Mouse (Mus musculus): Measurements from ENCODE around the gene Atg7. TPM values are rescaled to one million over a fixed set of nuclear protein-coding genes. Genes with fewer than 3 reads are reported as not detected.
A peak's percentile ranks its signal among the peaks of the same experiment; 100 is the strongest.

The Atg7 gene
- total RNA-seq, 2 experiments from 2014 or later, result 22.4 to 27.5 TPM

DNA sequence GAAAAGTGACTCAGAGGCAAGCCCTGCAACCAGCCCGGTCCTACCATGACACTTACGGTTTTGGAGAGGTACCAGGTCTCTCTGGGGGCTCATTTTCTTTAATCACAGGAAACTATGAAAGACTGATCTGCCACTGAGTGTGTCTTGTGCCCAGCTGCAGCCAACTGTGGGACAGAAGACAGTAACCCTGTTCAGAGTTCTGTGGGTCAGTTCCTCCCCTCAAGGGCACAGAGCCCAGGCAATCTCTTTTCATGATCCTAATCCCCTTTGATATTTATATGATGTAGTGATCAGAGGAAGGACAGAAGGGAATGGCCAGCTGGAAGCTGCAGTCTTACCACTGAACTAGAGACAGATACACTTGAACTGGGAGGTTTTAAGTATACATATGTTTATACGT lies 92.2 kb downstream of the Atg7 start:
- DNase-seq, result peak; percentile 59

DNA sequence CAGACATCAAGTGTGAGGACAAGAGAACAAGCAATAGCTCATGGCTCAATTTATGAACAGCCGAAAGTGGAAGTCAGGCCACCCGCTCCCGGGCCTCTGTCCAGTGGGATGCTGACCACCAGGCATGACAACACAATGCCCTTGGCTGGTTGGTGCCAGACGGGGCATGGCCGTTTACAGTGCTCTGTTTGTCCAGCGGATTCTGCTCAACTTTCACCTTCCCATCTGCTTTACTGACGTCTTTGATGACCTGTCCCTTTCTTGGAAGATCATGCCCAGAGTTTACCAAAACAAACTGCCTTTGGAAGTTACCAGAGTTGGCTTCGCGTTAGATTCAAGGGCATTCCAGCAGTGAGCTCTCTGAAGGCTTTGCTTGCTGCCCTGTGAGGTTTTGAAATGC lies 93.5 kb downstream of the Atg7 start:
- DNase-seq, result peak; percentile 67

DNA sequence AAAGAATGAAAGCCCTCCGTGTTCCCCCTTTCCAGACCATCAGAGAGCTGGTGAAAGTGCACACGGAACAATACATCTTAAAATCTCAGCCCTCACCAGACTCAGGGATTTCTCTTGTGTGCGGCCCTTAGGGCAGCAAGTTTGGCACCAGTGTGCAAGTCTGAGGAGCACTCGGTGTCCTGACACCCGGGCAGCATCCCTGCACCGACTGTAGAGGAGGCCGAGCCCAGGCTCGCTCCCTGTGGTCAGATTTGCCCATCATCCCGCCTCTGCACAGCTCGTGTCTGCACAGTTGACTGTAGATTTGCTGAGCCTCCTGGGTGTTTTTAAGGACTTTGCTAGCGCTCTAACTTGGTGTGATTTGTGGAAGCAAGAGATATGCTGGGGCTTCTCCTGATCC lies 94.3 kb downstream of the Atg7 start:
- no peak for DNase-seq

DNA sequence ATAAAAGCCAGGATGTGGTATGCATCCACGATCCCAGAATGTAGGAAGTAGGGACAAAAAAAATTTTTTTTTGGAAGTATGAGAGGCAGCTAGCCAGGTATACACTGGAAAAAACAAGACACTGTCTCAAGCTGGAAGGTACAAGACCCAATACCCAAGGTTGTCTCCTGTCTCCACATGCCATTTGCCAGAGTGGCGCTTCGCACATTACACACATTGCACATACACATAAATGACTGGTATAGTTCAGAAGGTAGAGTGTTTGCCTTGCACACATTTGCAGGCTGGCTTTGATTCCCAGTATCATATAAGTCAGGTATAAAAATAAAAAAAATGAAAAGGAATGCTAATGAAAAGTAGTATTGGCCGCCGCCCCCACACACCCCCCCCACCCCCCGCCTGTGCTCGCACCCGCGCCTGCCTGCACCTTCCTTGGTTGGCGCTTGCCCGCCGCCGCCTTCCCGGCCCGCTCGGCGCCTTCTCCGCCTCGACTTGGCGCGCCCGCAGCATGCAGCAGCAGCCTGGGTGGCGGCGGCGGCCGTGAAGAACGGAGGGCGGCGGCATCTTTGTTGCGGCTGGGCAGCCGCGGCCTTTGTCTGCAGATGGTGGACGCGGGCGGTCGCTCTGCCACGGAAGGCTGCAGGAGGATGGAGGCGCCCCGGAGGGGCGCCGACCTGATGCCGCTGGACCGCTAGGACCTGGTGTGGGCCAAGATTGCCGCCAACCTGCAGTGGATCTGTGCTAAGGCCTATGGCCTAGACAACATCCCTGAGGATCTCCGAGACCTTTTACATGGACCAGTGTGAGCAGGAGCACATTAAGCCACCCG lies 95.2 kb downstream of the Atg7 start:
- DNase-seq, result peak; percentile 55

DNA sequence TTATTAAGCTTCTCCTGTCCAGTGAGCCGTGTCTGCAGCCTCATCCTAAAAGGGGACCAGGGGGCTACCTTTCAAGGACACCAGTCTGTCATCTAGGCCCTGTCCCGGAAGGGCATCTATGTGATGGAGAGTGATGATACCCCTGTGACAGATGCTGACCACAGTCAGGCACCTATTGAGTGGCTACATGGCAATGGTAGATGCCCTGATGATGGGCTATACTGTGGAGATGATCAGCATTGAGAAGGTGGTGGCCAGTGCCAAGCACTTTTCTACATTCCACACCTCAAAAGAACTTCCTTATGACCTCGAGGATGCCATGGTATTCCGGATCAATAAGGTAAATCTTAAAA lies 95.8 kb downstream of the Atg7 start:
- no peak for DNase-seq

DNA sequence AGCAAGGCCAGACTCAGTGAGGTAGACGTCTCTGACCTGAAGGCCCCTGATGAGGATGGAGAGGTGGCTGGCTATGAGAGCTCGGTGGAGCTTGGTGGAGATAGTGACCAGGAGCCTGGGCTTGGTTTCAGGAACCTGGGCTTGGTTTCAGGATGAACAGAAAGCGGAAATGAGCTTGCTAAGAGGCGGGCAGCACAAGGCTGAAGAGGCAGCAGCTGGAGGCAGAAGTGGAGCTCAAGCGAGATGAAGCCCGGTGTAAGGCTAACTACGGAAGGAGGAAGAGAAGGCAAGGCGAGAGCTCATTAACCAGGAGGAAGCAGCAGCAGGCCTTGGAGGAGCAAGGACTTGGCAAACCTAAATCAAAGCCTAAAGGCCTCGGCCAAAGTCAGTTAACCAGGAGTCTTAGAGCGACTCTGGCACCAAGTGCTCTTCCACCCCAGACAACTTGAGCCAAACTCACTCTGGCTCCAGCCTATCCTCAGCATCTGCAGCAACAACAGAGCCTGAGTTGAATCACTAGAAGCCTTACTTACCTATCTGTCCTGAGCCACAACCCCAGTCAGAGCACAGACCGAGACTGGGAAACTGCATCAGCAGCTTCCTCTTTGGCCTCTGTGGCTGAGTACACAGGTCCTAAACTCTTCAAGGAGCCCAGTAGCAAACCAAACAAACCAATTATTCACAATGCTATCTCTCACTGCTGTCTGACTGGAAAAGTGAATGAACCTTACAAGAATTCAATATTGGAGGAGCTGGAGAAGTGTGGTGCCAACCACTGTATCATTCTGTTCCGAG lies 99.5 kb downstream of the Atg7 start:
- no peak for DNase-seq

DNA sequence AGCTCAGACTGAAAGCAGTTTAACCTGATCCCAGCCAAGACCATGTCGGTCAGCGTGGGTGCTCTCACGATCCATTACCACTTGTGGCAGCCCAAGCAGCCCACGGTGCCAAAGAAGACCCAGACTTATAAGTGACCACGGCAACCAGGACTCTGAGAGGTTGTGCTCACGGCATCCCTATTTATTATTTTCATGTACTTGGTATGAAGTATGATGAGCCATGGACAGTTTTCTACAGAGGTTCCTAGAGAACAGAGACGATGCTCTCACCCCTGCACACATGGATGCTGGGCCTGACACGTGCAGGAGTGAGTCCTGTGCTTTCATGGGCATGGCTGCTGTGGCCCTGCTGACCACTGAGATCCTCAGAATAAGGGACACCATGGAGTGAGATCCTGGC lies 100.2 kb downstream of the Atg7 start:
- DNase-seq, result no peak

DNA sequence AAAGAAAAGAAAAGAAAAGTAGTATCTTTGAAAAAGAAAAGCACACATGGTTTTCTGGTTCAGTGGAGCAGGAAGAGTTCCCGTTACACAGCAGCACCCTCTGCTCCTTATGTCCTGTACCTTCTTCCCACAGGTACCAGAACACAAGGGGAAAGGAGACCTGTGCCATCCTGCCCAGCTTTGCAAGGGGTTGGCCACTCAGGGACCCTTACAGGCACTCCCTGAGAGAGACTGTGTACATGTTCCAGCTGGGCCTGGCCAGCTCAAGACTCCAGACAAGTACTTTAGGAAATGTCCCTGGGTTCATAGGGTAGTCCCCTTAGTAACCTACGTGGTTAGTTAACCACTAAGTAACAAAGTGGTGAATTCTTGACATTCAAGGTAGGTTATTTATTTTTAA lies 100.9 kb downstream of the Atg7 start:
- DNase-seq, result no peak

DNA sequence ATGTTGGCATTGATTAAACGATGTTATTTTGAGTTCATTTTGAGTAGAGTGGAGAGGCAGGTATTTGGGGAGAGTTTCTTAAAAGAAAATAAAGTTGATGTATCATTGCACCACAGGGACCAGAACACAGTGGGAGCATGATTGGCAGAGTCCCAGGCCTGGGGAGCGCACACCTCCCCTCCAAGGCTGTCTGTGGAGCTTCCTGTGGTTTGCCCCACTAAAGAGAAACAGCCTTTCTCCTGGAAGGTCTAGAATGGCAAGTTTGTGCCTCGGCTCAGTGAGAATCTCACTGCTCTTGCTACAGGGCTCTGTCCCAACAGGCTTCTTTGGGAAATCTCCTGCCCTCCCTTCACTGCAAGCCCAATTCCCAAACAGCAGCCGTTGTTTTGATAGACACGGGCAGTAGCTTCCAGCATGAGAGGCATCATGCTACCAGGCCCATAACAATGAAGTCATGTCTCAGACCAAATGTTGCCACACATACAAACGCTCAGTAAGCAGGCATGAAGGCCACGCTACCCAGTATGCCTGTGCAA lies 103.6 kb downstream of the Atg7 start:
- DNase-seq, result no peak

DNA sequence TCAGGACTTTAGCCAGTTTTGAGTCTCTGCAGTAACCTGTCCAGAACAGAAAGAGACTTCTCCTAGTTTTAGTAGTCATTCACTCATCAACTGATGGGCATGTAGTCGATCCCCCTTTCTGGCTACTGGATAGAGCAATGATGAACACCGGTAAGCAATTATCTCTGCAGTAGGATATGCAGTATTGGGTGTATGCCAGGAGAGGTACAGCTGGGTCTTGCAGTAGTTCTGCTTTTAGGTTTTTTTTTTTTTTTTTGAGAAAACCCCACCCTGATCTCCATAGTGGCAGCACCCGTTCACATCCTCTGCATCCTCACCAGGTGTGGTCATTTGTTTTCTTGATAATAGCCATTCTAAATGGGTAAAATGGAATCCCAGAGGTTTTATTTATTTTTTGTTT lies 105.5 kb downstream of the Atg7 start:
- DNase-seq, result no peak

DNA sequence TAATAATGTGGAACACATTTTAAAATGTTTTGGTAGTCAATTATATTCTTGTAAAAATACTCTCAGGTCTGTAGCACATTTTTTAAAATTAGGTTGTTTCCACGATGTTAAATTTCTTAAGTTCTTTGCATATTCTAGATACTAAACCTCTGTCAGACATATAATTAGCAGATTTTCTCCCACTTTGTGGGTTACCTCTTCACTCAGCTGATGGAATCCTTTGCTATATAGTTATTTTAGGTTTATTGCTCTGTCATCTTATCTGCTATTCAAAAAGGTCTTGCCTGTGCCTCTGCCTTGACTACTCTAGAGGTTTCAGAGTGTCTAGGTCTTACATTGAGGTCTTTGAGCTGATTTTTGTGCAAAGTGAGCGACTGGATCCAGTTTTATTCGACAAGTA lies 106.0 kb downstream of the Atg7 start:
- DNase-seq, result no peak

DNA sequence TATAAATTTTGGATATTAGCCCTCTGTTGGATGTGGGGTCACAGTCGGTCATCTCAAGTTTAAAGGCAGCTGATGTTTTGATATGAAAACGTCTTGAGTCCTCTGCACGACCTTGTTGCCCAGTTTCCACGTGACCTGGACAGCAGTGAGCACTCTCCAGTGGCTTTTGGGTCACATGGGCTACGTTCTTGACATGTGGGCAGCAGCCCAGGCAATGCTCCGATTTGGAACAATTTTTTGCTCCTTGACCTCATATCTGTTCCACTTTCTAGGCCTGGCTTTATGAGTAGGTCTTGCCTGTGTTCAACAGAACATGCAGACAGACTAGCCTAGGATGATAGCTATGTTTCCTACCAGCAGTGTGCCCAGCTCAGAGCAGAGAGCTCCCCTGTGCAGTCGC lies 115.9 kb downstream of the Atg7 start:
- peak; percentile 64 for DNase-seq

DNA sequence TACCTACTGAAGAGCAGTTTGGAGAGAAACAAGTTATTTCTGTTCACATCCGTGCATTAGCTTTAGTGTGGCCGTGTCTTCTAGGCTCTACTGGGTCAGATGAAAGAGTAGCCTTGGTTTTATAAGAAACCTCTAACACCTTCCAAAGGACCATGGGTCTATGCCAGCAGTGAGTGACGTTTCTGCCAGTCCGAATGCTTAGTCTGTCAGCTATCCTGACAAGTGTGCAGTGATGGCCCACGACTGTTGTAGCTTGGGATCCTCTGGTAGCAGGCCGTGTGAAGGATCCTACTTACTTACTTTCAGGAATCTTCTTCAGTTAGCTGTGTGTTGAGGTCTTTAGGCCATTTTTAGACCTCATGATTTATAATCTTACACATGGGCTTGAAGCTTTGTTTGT lies 123.4 kb downstream of the Atg7 start:
- DNase-seq, result peak; percentile 40

DNA sequence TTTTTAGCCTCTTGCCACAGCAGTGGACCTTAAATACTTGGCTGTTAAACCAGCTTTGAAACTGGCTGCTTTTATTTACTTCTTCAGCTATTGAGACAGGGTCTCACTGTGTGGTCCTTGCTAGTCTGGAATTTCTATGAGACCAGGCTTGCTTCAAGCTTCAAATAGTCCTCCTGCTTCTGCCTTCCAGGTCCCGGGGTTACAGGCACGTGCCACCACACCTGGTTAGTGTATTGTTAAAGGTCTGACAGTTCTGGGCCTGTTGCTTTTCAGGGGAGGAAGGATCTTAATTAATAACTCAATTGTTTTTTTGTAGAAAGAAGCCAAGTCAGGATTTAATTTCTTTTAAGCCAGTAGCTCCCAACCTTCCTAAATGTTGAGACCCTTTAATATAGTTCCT lies 124.8 kb downstream of the Atg7 start:
- no peak for DNase-seq

DNA sequence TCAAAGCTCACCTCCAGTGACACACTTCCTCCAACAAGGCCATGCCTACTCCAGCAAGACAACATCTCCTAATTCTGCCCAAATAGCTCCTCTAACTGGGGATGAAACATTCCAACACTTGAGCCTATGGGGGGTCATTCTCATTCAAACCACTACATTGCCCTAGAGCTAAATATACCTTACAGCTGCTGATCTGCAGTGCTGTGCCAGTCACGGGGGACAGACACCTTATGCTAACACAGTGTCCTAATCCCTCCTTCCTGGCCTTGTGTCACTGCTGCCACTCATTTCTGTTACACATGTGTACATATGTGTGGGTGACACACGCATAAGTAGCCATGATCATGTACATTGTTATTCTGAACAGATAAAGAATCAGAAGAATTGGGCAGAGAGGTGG lies 127.4 kb downstream of the Atg7 start:
- DNase-seq, result no peak

DNA sequence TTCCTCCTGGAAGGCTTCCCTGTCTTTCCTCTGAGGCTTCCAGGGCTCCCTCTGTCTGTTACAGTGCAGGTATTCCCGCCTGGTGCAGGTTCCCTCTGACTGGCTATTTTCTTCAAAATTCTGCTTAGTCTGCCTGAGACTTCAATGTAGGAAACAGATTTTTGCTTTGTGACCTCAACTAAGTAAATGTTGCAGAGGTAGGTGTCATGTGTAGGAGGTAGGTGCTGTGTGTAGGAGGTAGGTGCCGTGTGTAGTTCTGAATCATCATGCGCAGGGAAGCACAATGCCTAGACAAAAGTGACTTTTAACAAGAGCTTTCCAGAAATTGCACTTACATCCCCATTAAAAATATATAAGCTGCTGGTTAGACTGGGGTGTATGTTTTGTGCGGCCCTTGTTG lies 128.6 kb downstream of the Atg7 start:
- no peak for DNase-seq

DNA sequence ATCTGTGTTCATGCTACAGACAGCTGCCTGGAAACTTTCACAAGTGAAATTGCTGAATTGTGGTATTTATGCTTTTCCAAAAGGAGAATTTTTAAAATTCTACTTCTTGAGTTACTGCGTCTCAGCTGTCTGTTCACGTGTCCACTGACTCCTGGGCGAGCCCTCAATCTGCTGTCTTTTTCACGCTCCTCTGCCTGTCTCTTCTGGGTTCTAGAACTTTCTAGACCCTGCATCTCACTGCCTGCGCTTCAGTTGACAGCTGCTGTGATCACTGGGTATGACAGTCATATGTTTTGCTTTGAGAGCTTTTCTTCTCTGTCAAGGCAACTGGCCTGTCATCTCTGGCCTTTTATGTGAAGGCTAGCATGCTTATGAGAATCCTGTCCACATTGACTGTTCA lies 132.3 kb downstream of the Atg7 start:
- no peak for DNase-seq

DNA sequence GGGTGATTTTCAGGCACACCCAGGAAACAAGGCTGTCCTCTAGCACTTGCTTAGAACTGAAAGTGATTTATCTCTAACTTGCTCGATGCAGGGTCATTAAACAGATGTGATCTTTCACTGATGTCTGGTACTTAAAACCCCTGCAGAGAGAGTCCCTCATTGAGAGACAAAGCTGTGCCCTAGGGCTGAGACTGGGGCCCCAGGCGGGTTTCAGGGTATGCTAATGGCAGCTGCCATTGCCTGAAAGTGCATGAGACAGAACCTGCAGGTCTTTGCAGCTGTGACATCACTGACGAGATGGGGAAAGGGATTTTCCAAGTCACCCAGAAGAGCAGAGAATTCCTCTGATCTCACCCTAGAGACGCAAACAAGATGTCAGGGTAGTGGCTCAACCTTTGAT lies 135.0 kb downstream of the Atg7 start:
- no peak for DNase-seq

DNA sequence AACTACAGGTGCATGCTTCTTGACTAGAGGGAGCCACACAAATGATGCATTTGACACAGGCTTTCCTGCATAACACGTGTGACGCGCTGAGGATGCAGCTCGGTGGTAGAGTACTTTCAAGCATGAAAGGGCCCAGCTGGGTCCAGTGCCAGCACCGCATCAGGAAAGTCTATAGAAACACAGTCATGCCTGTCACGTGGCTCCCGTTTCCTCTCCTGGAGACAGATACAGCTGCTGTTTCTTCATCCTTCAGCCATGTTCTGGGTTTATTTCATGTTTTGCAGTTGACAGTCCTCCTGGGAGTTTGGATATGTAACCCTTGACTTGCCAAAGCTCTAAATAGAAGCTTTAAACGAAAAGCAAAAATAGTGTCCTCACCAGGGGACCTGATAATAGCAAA lies 135.8 kb downstream of the Atg7 start:
- no peak for DNase-seq

DNA sequence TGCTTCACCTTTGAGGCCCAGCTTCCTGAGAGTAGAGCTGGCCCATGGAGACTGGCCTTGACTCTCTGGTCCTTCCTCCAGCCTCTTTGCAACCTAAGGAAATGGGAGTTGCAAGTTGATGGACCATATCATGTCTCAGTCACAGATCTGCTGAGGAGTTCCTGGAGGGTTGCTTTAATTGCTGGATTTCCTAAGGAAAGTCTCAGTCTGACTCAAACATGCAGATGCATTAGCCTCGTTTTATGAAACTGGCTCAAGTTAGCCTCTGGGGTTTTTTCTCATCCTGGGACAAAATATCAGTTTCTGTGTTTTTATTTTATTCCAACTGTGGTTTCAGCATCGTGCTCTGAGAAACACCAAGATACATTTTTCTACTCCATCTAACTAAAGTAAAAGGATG lies 137.7 kb downstream of the Atg7 start:
- DNase-seq, result no peak

DNA sequence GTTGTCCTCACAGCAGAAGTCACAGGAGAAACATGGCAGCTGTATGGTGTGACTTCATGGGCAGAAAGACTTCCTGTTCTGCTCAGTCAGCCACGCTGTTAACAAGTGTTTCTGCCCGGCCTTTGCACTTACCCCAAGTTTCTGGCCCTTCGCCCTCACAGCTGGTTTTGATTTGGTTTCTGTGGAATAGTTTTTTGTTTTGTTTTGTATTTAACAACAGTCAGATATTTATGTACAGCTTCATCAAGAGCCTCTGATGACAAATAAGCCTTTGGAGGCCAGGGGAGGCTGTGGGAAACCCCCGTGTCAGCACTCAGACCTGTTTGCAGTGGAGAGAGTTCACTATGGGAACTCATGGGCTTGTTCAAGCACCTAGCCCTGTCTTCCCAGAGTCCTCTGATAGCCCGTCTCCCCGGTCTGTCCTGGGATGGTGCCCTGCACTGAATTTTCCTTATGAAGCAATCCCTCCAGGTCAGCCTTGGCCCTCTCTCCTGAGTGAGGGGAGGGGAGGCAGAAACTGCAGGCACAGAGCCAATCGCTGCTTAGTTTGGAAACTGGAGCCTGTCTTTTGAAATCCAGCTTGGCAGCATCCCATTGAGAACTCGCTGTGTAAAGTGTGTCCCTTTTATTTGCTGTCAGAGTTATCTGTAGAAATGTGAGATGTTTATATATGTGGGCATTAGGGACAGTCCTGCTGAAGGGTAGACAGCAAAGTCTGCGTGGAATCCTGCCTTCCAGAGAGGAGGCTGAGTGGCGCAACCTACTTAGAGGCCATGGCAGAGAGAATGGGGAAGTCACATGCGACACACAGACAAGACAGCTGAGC lies 138.7 kb downstream of the Atg7 start:
- DNase-seq, result peak; percentile 89

DNA sequence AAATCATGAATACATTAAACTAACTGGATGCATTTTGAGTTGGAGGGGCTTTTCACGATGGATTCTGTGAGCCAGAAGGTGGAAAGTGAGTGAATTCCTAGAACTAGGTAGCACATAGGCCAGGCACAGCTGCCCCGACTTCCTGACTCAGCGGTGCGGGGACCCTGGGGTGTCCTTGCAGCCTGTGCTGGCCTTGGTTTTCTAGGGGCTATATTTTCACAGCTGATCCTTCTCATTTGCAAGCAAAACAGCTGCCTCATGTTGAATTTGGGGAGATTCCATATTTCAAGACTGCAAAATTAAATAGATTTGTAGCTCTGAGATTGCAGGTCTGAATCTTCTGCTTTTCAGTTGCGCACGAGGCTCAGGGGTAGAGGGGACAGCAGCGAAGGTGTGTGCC lies 139.6 kb downstream of the Atg7 start:
- DNase-seq, result peak; percentile 35

DNA sequence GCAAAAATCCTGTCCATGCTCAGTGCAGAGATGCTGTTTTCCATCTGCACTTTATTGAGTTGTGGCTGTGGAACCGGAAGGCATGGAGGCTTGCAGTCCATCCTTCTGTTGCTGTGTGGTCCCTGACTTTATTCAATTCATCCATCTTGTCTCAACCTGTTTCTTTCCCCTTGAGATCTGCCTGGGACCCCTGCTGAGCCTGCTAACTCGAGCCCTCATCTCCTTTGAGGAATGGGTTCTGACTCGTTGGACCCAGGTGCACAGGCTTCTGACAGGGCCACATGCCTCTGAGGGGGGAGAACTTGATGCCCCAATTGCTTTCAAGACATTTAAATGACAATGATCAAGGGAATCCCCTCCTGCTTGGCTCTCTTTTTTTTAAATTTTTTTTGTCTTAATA lies 143.6 kb downstream of the Atg7 start:
- DNase-seq, result no peak
